Mouse (Mus musculus) right cerebral cortex, postnatal 14 days (tissue): ENCODE data around the gene Gjb1.

ENCODE experiments used
- DNase-seq: peaks from one replicate; pipeline ENCODE4 v3.0.0; 2022

Gjb1 gene

GRCm38 (mm10) chrX:101418946-101419724 lies 43.0 kb downstream of the Gjb1 start:
- DNase-seq = peak; percentile 59

GRCm38 (mm10) chrX:101419725-101420699 lies 43.8 kb downstream of the Gjb1 start:
- peak; percentile 84 for DNase-seq

- no peak for DNase-seq
Measured at GRCm38 (mm10) chrX:101420700-101421095, 44.5 kb downstream of the Gjb1 start, which contains the start of gene Zmym3. Gene Zmym3, minus strand, starts transcription at chrX:101420849.

GRCm38 (mm10) chrX:101423462-101423861 lies 47.3 kb downstream of the Gjb1 start:
- DNase-seq = no peak

GRCm38 (mm10) chrX:101427774-101428173 lies 51.6 kb downstream of the Gjb1 start:
- no peak for DNase-seq

- no peak for DNase-seq
Measured at GRCm38 (mm10) chrX:101428785-101429141, 52.6 kb downstream of the Gjb1 start.

GRCm38 (mm10) chrX:101429142-101429949 lies 53.2 kb downstream of the Gjb1 start, which contains the start of gene Nono:
Gene Nono, plus strand, starts transcription at chrX:101429318.
- DNase-seq = peak; percentile 70

- DNase-seq = no peak
Measured at GRCm38 (mm10) chrX:101429976-101430375, 53.8 kb downstream of the Gjb1 start.
